Mouse (Mus musculus) heart, adult 2 months (tissue): ENCODE data around the gene Agap1.

Source experiments
- CTCF ChIP-seq: fragments of 200-600 bp; IDR thresholded peaks from 2 replicates; pipeline ENCODE4 v1.8.1; 2022; ENCODE audit warnings: antibody characterized with exemption, mild to moderate bottlenecking, moderate library complexity
- EP300 ChIP-seq: fragments of 200-500 bp; IDR thresholded peaks from 2 replicates; pipeline ENCODE4 v1.6.1; 2011; ENCODE audit warnings: low read depth, low read length, control low read depth; ENCODE audit not compliant: insufficient read depth
- POLR2A ChIP-seq: fragments of 200-500 bp; IDR thresholded peaks from 2 replicates; pipeline ENCODE4 v1.6.1; 2011; ENCODE audit warnings: mild to moderate bottlenecking, low read depth, low read length, control low read depth; ENCODE audit not compliant: insufficient read depth

DNA sequence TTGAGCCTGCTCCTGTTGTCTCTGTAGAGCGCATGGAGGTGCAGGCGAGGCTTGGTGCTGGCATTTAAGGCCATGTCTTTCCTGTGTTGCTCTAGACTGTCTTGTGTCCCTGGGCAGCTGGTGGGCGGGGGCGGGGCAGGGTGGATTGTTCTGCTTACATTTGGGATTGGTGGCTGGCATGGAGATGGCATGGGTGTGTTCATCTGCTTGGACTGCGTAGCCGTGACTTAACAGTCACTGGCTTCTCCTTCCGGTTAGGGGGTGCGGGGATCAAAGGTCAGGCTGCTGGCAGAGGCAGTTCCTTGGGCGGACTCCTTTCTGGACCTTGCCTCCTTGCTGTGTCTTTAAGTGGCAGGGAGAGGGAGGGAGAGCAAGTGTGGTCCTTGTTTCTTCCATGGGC, 26.5 kb downstream of the Agap1 start:
- TF ChIP-seq CTCF (no peak), POLR2A (no peak), EP300 (no peak)
